16 mouse cellular contexts compared by ENCODE assay signal in genomic region chr3:140012522-140012921, GRCm38 (mm10).
"Had no signal": no experiment of that assay in that cellular context is flagged by ENCODE, and none has a peak within 500 bp of the region (broad histone marks: within the 10 kb centered on the region; RNA-seq: fewer than 3 reads in every experiment).

No protein-coding gene starts in this region.

- H3K4me1 ChIP-seq: neural tube, embryonic 13.5 days; neural tube, embryonic 15.5 days; stomach, embryonic 15.5 days had no signal

- DNase-seq: retina, postnatal 1 day; right cerebral cortex, adult 18-20 months; right cerebral cortex, postnatal 14 days; right cerebral cortex, postnatal 25 days; right cerebral cortex, postnatal 4 days; spleen, adult 18-20 months; thymus, adult 18-20 months; thymus, adult 2 months; thymus, postnatal 14 days; thymus, postnatal 25 days; thymus, postnatal 36 days; thymus, postnatal 4 days had no signal

- H3K4me2 ChIP-seq: neural tube, embryonic 13.5 days; neural tube, embryonic 15.5 days; stomach, embryonic 15.5 days had no signal

- H3K4me3 ChIP-seq: neural tube, embryonic 13.5 days; neural tube, embryonic 15.5 days; stomach, embryonic 15.5 days had no signal

- H3K27ac ChIP-seq: neural tube, embryonic 13.5 days; neural tube, embryonic 15.5 days; stomach, embryonic 15.5 days; stomach, postnatal 0 days had no signal

- H3K27me3 ChIP-seq: neural tube, embryonic 13.5 days; neural tube, embryonic 15.5 days; stomach, embryonic 15.5 days had no signal

- H3K36me3 ChIP-seq: neural tube, embryonic 13.5 days; neural tube, embryonic 15.5 days; stomach, embryonic 15.5 days had no signal

- H3K9ac ChIP-seq: neural tube, embryonic 13.5 days; neural tube, embryonic 15.5 days; stomach, embryonic 15.5 days had no signal

- H3K9me3 ChIP-seq: neural tube, embryonic 13.5 days; neural tube, embryonic 15.5 days; stomach, embryonic 15.5 days had no signal
